In the genomic region with DNA sequence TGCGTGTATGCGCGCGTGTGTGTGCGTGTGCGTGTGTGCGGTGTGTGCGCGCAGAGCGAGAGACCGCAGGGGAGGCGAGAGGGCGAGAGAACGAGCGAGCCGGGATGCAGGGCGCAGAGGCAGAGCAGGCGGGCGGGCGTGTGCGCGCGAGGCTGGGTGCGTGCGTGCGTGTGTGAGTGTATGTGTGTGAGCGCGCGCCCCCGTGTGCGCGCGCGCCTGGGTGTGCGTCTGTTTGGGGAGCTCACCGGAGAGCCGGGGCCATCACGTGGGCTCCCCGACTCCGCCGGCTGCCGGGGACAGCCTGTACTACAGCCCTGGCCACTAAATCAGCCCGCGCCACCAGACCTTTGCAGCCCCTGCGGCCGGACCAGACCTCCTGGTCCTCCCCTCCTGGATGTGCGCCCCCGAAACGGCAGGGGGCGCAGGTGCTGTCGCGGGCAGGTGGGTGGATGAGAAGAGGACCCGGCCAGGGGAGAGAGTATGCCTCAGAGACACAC, we compare ENCODE assay signal across 8 mouse cellular contexts.
DNase-seq lines count a peak whose midpoint lies in the region; ATAC-seq lines count a peak whose summit lies in the region.

No protein-coding gene starts in this region.

- H3K9ac ChIP-seq in hindbrain, embryonic 11.5 days (ENCODE audit: low read depth, low read length) = peak overlapping the region; percentile 35; the same call in 1 of the 2 replicates
- H3K9ac ChIP-seq in lung, embryonic 16.5 days (ENCODE audit: low read length) = peak overlapping the region; percentile 59

- H3K4me2 ChIP-seq in hindbrain, embryonic 11.5 days (replicated peaks; ENCODE audit: low read depth, low read length) = peak overlapping the region; percentile 99
- H3K4me2 ChIP-seq in lung, embryonic 16.5 days (ENCODE audit: low read depth, low read length) = peak overlapping the region; percentile 100

- 1% methylated on average over 18 of the region's 53 CpGs for WGBS in hindbrain, embryonic 11.5 days
- 0% methylated on average over 46 of the region's 53 CpGs for WGBS in lung, embryonic 16.5 days

- peak; percentile 76 for DNase-seq in WW6 (ENCODE audit: low read depth, low spot score)
- peak; percentile 95 for DNase-seq in cerebellum, adult 9-11 months
- DNase-seq in frontal cortex, postnatal 14 days (ENCODE audit: low spot score in 2 of 2) = peak; percentile 73 to 80
- peak; percentile 89 for DNase-seq in hindbrain, embryonic 11.5 days (ENCODE audit: low spot score)
- peak; percentile 73 to 87 for DNase-seq in layer of hippocampus, postnatal 14 days (ENCODE audit: low spot score in 2 of 2)
- DNase-seq in retina, adult 2 months (ENCODE audit: low read depth, low spot score) = peak; percentile 51
- DNase-seq in urinary bladder, postnatal 14 days (ENCODE audit: low spot score) = peak; percentile 71

- peak; percentile 90 for ATAC-seq in hindbrain, embryonic 11.5 days (ENCODE audit: low FRiP score)
- peak; percentile 70 for ATAC-seq in lung, embryonic 16.5 days (ENCODE audit: low read depth)

- no peaks in the 10 kb centered on the region for H3K9me3 ChIP-seq in hindbrain, embryonic 11.5 days (ENCODE audit: control insufficient read depth, low read length)
- no peaks in the 10 kb centered on the region for H3K9me3 ChIP-seq in lung, embryonic 16.5 days (ENCODE audit: control insufficient read depth, low read length)

- 0 out of 2 replicates have a peak, but pooled peaks cover 2% of the 10 kb centered on the region for H3K4me1 ChIP-seq in hindbrain, embryonic 11.5 days (replicated peaks; ENCODE audit: control insufficient read depth, insufficient read depth, low read length)
- peaks cover 30% of the 10 kb centered on the region for H3K4me1 ChIP-seq in lung, embryonic 16.5 days (replicated peaks; ENCODE audit: control insufficient read depth, insufficient read depth, low read length)

- H3K36me3 ChIP-seq in hindbrain, embryonic 11.5 days (ENCODE audit: control insufficient read depth, insufficient read depth, low read length) = no peaks in the 10 kb centered on the region
- no peaks in the 10 kb centered on the region for H3K36me3 ChIP-seq in lung, embryonic 16.5 days (ENCODE audit: control insufficient read depth, insufficient read depth, low read length)

- H3K27me3 ChIP-seq in hindbrain, embryonic 11.5 days (ENCODE audit: control insufficient read depth, insufficient read depth, low read length) = peaks cover 33% of the 10 kb centered on the region
- peaks cover 48% of the 10 kb centered on the region for H3K27me3 ChIP-seq in lung, embryonic 16.5 days (ENCODE audit: control insufficient read depth, insufficient read depth, low read depth, low read length)

- H3K27ac ChIP-seq in hindbrain, embryonic 11.5 days (ENCODE audit: low read depth, low read length) = peak overlapping the region; percentile 60
- no peak overlapping the region for H3K27ac ChIP-seq in lung, embryonic 16.5 days (ENCODE audit: low read length)

- peak overlapping the region; percentile 60 for H3K4me3 ChIP-seq in hindbrain, embryonic 11.5 days (ENCODE audit: low read depth, low read length)
- H3K4me3 ChIP-seq in lung, embryonic 16.5 days (ENCODE audit: low read length) = peak overlapping the region; percentile 78
